Mouse (Mus musculus): ENCODE measurements around the gene Plxna2.

- TF ChIP-seq POLR2A (IDR thresholded peaks at IDR 0.05; ENCODE audit: control insufficient read depth, low read depth, low read length) (no peak), CTCF (IDR thresholded peaks at IDR 0.05; ENCODE audit: control insufficient read depth, insufficient read depth, insufficient replicate concordance, low read depth, low read length) (no peak)
Observed at GRCm38 (mm10) chr1:194768799-194769198, 150.8 kb downstream of the Plxna2 start.

Measured in testis, adult 2 months (tissue).